Mouse (Mus musculus): ENCODE results near the gene Atg10.

- TF ChIP-seq CTCF (conservative IDR thresholded peaks at IDR 0.05; ENCODE audit: low read length), result no peak
- TF ChIP-seq NANOG (IDR thresholded peaks at IDR 0.05; ENCODE audit: borderline replicate concordance, low read length), result no peak
- no peak for TF ChIP-seq POU5F1 (IDR thresholded peaks at IDR 0.05; ENCODE audit: borderline replicate concordance, low read length)
Observed at GRCm38 (mm10) chr13:91023447-91023846, 200.3 kb downstream of the Atg10 start.

All from E14TG2a.4 (cell line).